Mouse (Mus musculus) liver, adult 2 months (tissue): ENCODE measurements around the gene Aff3. TPM values are rescaled to one million over a fixed set of nuclear protein-coding genes. Genes with fewer than 3 reads are reported as not detected.

Source experiments
- DNase-seq: peaks from one replicate; pipeline ENCODE4 v3.0.0-alpha.2; 2011; ENCODE audit warnings: low read depth, low spot score; ENCODE audit errors: extremely low read depth
- H3K27ac ChIP-seq: fragments of 200-500 bp; replicated peaks from 2 replicates; pipeline ENCODE4 v1.5.1; 2012; ENCODE audit warnings: low read depth, mild to moderate bottlenecking, control low read depth, inconsistent platforms, low read length; ENCODE audit not compliant: insufficient read depth
- H3K27me3 ChIP-seq: fragments of 200-500 bp; 2 replicates; pipeline ENCODE4 v1.6.1; 2012; ENCODE audit warnings: mild to moderate bottlenecking, moderate library complexity, low read length, inconsistent platforms; ENCODE audit not compliant: control insufficient read depth, insufficient read depth
- H3K36me3 ChIP-seq: fragments of 200-500 bp; 2 replicates; pipeline ENCODE4 v1.6.1; 2012; ENCODE audit warnings: low read length, inconsistent platforms; ENCODE audit not compliant: control insufficient read depth, insufficient read depth
- H3K4me1 ChIP-seq: fragments of 200-500 bp; 2 replicates; pipeline ENCODE4 v1.6.1; 2011; ENCODE audit warnings: low read length; ENCODE audit not compliant: control insufficient read depth, insufficient read depth
- H3K4me3 ChIP-seq: fragments of 200-500 bp; 2 replicates; pipeline ENCODE4 v1.5.1; 2011; ENCODE audit warnings: low read depth, mild to moderate bottlenecking, control low read depth, low read length, moderate library complexity; ENCODE audit not compliant: insufficient read depth
- H3K79me2 ChIP-seq: fragments of 200-500 bp; 2 replicates; pipeline ENCODE4 v1.6.1; 2012; ENCODE audit warnings: inconsistent platforms, mild to moderate bottlenecking, low read length, moderate library complexity; ENCODE audit not compliant: control insufficient read depth, insufficient read depth
- H3K9ac ChIP-seq: fragments of 200-500 bp; 2 replicates; pipeline ENCODE4 v1.6.1; 2012; ENCODE audit warnings: low read depth, mild to moderate bottlenecking, control low read depth, inconsistent platforms, low read length
- CTCF ChIP-seq: fragments of 200-500 bp; IDR thresholded peaks from 2 replicates; pipeline ENCODE4 v1.5.1; 2011; ENCODE audit warnings: low read depth, low read length, control low read depth
- POLR2A ChIP-seq: fragments of 200-500 bp; IDR thresholded peaks from 2 replicates; pipeline ENCODE4 v1.6.1; 2011; ENCODE audit warnings: low read length, control low read depth; ENCODE audit not compliant: insufficient read depth; ENCODE audit errors: extremely low read depth
- WGBS: fragments of 180-500 bp; shearing (Covaris S2); methylation state at CpG from one replicate; pipeline ENCODE4 v1.1.7; 2018; 5-methylcytosine and 5-hydroxymethylcytosine counted together
- polyA plus RNA-seq: library from polyadenylated mRNA; depleted of rRNA; stranded (reverse); fragments of >200 nt; gene quantifications from 2 replicates; pipeline ENCODE4 v1.2.3, GENCODE M21; 2012
- total RNA-seq: library from RNA; depleted of rRNA; stranded (reverse); fragments of >200 nt; gene quantifications from 2 replicates; pipeline ENCODE4 v1.2.3, GENCODE M21; 2014

The Aff3 gene
- total and polyA plus RNA-seq, 2 experiments: 0.18 to 0.28 TPM

- no peaks in the 10 kb centered on the region for H3K4me1 ChIP-seq
- 0 out of 2 replicates have a peak, but pooled peaks cover 2% of the 10 kb centered on the region for H3K27me3 ChIP-seq
- H3K4me3 ChIP-seq: no peak overlapping the region
- no peak overlapping the region for H3K27ac ChIP-seq
- no peak overlapping the region for H3K9ac ChIP-seq
- DNase-seq: no peak
- 76% methylated on average over 6 of the region's 6 CpGs for WGBS
- no peak for TF ChIP-seq CTCF
- no peak for TF ChIP-seq POLR2A
- no peaks in the 10 kb centered on the region for H3K36me3 ChIP-seq
- no peaks in the 10 kb centered on the region for H3K79me2 ChIP-seq
These were observed 241.8 kb downstream of the Aff3 start for GRCm38 (mm10) chr1:38422921-38423320.

GRCm38 (mm10) chr1:38419331-38419730, 245.4 kb downstream of the Aff3 start:
- 79% methylated on average over 4 of the region's 4 CpGs for whole genome bisulfite sequencing
- H3K27me3 ChIP-seq: 0 out of 2 replicates have a peak, but pooled peaks cover 2% of the 10 kb centered on the region
- DNase-seq: no peak
- H3K36me3 ChIP-seq: no peaks in the 10 kb centered on the region
- TF ChIP-seq POLR2A: no peak
- no peak for TF ChIP-seq CTCF
- H3K9ac ChIP-seq: no peak overlapping the region
- H3K4me1 ChIP-seq: no peaks in the 10 kb centered on the region
- H3K79me2 ChIP-seq: no peaks in the 10 kb centered on the region
- H3K4me3 ChIP-seq: no peak overlapping the region
- H3K27ac ChIP-seq: no peak overlapping the region

GRCm38 (mm10) chr1:38418181-38419032, 246.3 kb downstream of the Aff3 start:
- WGBS: 85% methylated on average over 12 of the region's 12 CpGs
- TF ChIP-seq CTCF: no peak
- H3K9ac ChIP-seq: no peak overlapping the region

GRCm38 (mm10) chr1:38417196-38417595, 247.6 kb downstream of the Aff3 start:
- TF ChIP-seq CTCF: no peak
- no peak for TF ChIP-seq POLR2A
- no peak for DNase-seq
- H3K4me1 ChIP-seq: no peaks in the 10 kb centered on the region
- no peaks in the 10 kb centered on the region for H3K27me3 ChIP-seq
- H3K27ac ChIP-seq: no peak overlapping the region
- H3K9ac ChIP-seq: no peak overlapping the region
- H3K4me3 ChIP-seq: no peak overlapping the region
- no peaks in the 10 kb centered on the region for H3K36me3 ChIP-seq
- H3K79me2 ChIP-seq: no peaks in the 10 kb centered on the region
- 86% methylated on average over 12 of the region's 12 CpGs for WGBS

More at GRCm38 (mm10) chr1:38418181-38419032, 246.3 kb downstream of the Aff3 start:
- Histone ChIP-seq H3K27me3 (0 out of 2 replicates have a peak, but pooled peaks cover 2% of the 10 kb centered on the region), H3K4me3 (no peak overlapping the region), H3K4me1 (no peaks in the 10 kb centered on the region), H3K36me3 (no peaks in the 10 kb centered on the region), H3K79me2 (no peaks in the 10 kb centered on the region), H3K27ac (no peak overlapping the region)
- no peak for DNase-seq

GRCm38 (mm10) chr1:38415511-38415910, 249.2 kb downstream of the Aff3 start:
- WGBS: 88% methylated on average over 6 of the region's 6 CpGs

GRCm38 (mm10) chr1:38411106-38411505, 253.6 kb downstream of the Aff3 start:
- DNase-seq: no peak
- no peak overlapping the region for H3K9ac ChIP-seq
- H3K79me2 ChIP-seq: no peaks in the 10 kb centered on the region
- no peaks in the 10 kb centered on the region for H3K4me1 ChIP-seq
- H3K27me3 ChIP-seq: no peaks in the 10 kb centered on the region
- WGBS: 68% methylated on average over 4 of the region's 4 CpGs
- no peak overlapping the region for H3K27ac ChIP-seq
- no peaks in the 10 kb centered on the region for H3K36me3 ChIP-seq
- H3K4me3 ChIP-seq: no peak overlapping the region
- TF ChIP-seq CTCF (no peak), POLR2A (no peak)

More at GRCm38 (mm10) chr1:38415511-38415910, 249.2 kb downstream of the Aff3 start:
- H3K4me1 ChIP-seq: no peaks in the 10 kb centered on the region
- DNase-seq: no peak
- no peak overlapping the region for H3K9ac ChIP-seq
- H3K79me2 ChIP-seq: no peaks in the 10 kb centered on the region
- H3K27me3 ChIP-seq: no peaks in the 10 kb centered on the region
- H3K4me3 ChIP-seq: no peak overlapping the region
- no peaks in the 10 kb centered on the region for H3K36me3 ChIP-seq
- H3K27ac ChIP-seq: no peak overlapping the region
- TF ChIP-seq CTCF (no peak), POLR2A (no peak)
